Mouse (Mus musculus) olfactory bulb, adult 2 months (tissue): ENCODE results near the gene Reep1. TPM values are rescaled to one million over a fixed set of nuclear protein-coding genes. Genes with fewer than 3 reads are reported as not detected.

Source experiments
- H3K27ac ChIP-seq: fragments of 200-500 bp; 2 replicates; pipeline ENCODE4 v1.5.1; 2012; ENCODE audit warnings: low read depth, low read length; ENCODE audit not compliant: insufficient read depth
- H3K4me1 ChIP-seq: fragments of 200-500 bp; 2 replicates; pipeline ENCODE4 v1.6.1; 2012; ENCODE audit warnings: low read length; ENCODE audit not compliant: control insufficient read depth, insufficient read depth
- H3K4me3 ChIP-seq: fragments of 200-500 bp; 2 replicates; pipeline ENCODE4 v1.5.1; 2012; ENCODE audit warnings: mild to moderate bottlenecking, low read depth, low read length, moderate library complexity; ENCODE audit not compliant: insufficient read depth
- CTCF ChIP-seq: fragments of 200-500 bp; IDR thresholded peaks from 2 replicates; pipeline ENCODE4 v1.5.1; 2012; ENCODE audit warnings: low read depth, mild to moderate bottlenecking, low read length, moderate library complexity; ENCODE audit not compliant: insufficient read depth
- POLR2A ChIP-seq: fragments of 200-500 bp; IDR thresholded peaks from 2 replicates; pipeline ENCODE4 v1.6.1; 2012; ENCODE audit warnings: mild to moderate bottlenecking, low read depth, low read length, moderate library complexity; ENCODE audit not compliant: insufficient read depth
- WGBS: fragments of 180-500 bp; shearing (Covaris S2); methylation state at CpG from one replicate; pipeline ENCODE4 v1.1.7; 2018; 5-methylcytosine and 5-hydroxymethylcytosine counted together
- polyA plus RNA-seq: library from polyadenylated mRNA; stranded (reverse); fragments of >200 nt; gene quantifications from 2 replicates; pipeline ENCODE4 v1.2.4, GENCODE M21; 2012; ENCODE audit warnings: low replicate concordance; ENCODE audit not compliant: missing spikeins, insufficient read depth, insufficient read length

Reep1 gene
- polyA plus RNA-seq, 1 experiment, result not detected

- 82% methylated on average over 9 of the region's 9 CpGs for WGBS
- TF ChIP-seq POLR2A (no peak), CTCF (no peak)
Observed at GRCm38 (mm10) chr6:71788348-71788747, 81.0 kb downstream of the Reep1 start.

GRCm38 (mm10) chr6:71791771-71792170 lies 84.4 kb downstream of the Reep1 start:
- no peak for TF ChIP-seq CTCF
- no peak for TF ChIP-seq POLR2A
- no peak overlapping the region for H3K27ac ChIP-seq
- WGBS, result 77% methylated on average over 6 of the region's 6 CpGs

More at GRCm38 (mm10) chr6:71788348-71788747, 81.0 kb downstream of the Reep1 start:
- peaks cover 4% of the 10 kb centered on the region; the same call in 1 of the 2 replicates for H3K4me1 ChIP-seq
- no peak overlapping the region for H3K4me3 ChIP-seq
- no peak overlapping the region for H3K27ac ChIP-seq

DNA sequence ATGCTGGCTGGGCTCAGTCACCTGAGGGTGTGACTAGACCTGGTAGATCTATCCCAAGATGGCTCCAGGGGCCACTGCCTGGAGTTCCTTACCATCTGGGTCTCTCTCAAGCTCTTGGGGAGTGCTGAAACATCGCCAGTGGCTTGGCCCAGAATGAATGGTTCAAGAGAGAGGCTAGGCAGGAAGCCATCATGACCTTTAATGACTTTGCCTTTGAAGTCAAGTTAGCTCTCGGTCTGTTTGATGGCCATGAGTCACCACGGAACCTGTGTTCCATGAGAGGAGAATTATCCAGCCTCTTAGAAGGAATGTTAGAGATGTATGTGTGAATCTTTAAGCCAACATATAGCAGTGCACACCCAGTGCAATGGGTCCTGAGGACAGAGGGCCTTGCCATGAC lies 92.0 kb downstream of the Reep1 start:
- Histone ChIP-seq H3K4me3 (no peak overlapping the region), H3K4me1 (peaks cover 8% of the 10 kb centered on the region), H3K27ac (no peak overlapping the region)
- WGBS, result 53% methylated on average over 3 of the region's 3 CpGs
- no peak for TF ChIP-seq POLR2A
- TF ChIP-seq CTCF, result no peak

More at GRCm38 (mm10) chr6:71791771-71792170, 84.4 kb downstream of the Reep1 start:
- Histone ChIP-seq H3K4me1 (no peaks in the 10 kb centered on the region), H3K4me3 (no peak overlapping the region)

- TF ChIP-seq CTCF, result no peak
- no peak for TF ChIP-seq POLR2A
- Histone ChIP-seq H3K27ac (no peak overlapping the region), H3K4me1 (peaks cover 8% of the 10 kb centered on the region), H3K4me3 (no peak overlapping the region)
- 42% methylated on average over 7 of the region's 7 CpGs for WGBS
Observed at GRCm38 (mm10) chr6:71801011-71801713, 93.8 kb downstream of the Reep1 start.

DNA sequence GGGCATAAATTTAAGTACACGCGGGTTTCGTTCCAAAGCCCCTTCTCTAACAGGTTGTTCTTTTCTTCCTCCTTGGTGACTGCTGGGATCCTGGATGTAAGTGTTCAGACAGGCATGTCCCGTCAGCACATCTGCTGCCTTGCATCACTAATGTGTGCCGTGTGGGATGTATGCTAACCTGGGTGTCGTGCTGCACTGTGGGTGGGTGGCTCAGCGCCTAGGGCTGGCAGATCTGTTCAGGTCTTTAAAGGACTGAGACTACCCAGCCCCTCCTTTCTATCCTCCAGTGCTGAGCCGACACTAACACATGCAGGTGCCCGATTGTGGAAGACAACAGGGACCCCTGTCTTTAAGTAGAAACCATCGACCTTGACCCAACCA lies 94.3 kb downstream of the Reep1 start:
- 62% methylated on average over 10 of the region's 10 CpGs for WGBS
- no peak overlapping the region for H3K27ac ChIP-seq
- H3K4me3 ChIP-seq, result no peak overlapping the region
- no peak for TF ChIP-seq CTCF
- TF ChIP-seq POLR2A, result no peak
- peaks cover 8% of the 10 kb centered on the region for H3K4me1 ChIP-seq

DNA sequence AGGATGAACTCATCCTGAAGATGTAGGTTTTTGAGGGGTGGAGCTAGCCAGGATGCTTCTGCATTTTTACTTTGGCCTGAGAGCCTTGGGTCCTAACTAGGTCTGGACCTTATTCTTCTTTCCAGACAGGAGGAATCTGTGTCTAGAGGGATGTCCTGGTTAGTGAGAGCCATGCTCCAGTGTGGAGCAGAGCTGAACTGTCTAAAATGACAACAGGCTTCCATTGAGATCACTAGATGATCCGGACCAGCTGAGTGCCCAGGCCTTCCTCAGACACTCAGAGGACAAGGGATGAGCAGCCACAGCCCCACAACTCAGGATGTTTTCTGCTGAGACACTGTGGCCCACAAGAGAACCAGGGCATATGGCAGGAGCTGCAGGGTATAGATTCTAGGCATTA lies 96.2 kb downstream of the Reep1 start:
- Histone ChIP-seq H3K4me1 (peaks cover 8% of the 10 kb centered on the region), H3K27ac (no peak overlapping the region), H3K4me3 (no peak overlapping the region)
- WGBS, result 95% methylated on average over 1 of the region's 1 CpGs
- TF ChIP-seq POLR2A, result no peak
- TF ChIP-seq CTCF, result no peak

GRCm38 (mm10) chr6:71804061-71804829 lies 96.9 kb downstream of the Reep1 start:
- Histone ChIP-seq H3K4me3 (no peak overlapping the region), H3K4me1 (peaks cover 8% of the 10 kb centered on the region), H3K27ac (no peak overlapping the region)
- 13% methylated on average over 12 of the region's 12 CpGs for WGBS
- TF ChIP-seq POLR2A (no peak), CTCF (peak; percentile 85)

GRCm38 (mm10) chr6:71806713-71807112 lies 99.4 kb downstream of the Reep1 start:
- peaks cover 1% of the 10 kb centered on the region for H3K4me1 ChIP-seq
- no peak overlapping the region for H3K27ac ChIP-seq
- WGBS, result 58% methylated on average over 1 of the region's 1 CpGs
- TF ChIP-seq CTCF (no peak), POLR2A (no peak)
- no peak overlapping the region for H3K4me3 ChIP-seq

DNA sequence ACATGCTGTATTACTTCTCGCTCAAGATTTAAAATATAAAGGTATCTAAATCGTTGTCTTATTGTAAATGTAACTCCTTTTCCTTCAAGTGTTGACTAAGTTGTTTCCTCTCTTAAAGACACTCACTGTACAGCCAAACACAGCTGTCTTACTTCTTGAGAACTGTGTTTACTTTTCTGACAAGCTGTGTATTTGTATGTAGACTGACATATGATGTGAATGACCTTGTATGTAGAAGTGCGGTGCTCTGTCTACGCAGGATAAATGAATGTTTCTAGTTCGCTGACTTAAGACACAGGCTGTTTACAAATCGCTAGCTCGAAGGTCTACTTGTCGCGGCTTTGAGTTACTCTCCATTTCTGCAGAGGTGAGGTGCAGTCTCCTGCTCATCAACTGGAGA lies 102.5 kb downstream of the Reep1 start:
- Histone ChIP-seq H3K4me3 (no peak overlapping the region), H3K27ac (no peak overlapping the region), H3K4me1 (no peaks in the 10 kb centered on the region)
- no peak for TF ChIP-seq CTCF
- TF ChIP-seq POLR2A, result no peak
- WGBS, result 90% methylated on average over 9 of the region's 9 CpGs
